Mouse (Mus musculus) ES-Bruce4 (cell line): Measurements from ENCODE around the gene Msi2.

Experiments
- CTCF ChIP-seq: IDR thresholded peaks from one replicate; pipeline ENCODE4 v1.8.1; 2011; ENCODE audit warnings: low read depth, low read length
- POLR2A ChIP-seq: IDR thresholded peaks from one replicate; pipeline ENCODE4 v1.8.1; 2011; ENCODE audit warnings: low read length; ENCODE audit not compliant: insufficient read depth

- TF ChIP-seq CTCF: no peak
- TF ChIP-seq POLR2A: no peak
Observed at GRCm38 (mm10) chr11:88629619-88630018, 88.7 kb downstream of the Msi2 start.
